Mouse (Mus musculus) embryonic facial prominence, embryonic 12.5 days (tissue): ENCODE measurements around the gene Cmip. TPM values are rescaled to one million over a fixed set of nuclear protein-coding genes. Genes with fewer than 3 reads are reported as not detected.
"Not testable (repeated sequence)": the region's sequence is repeated elsewhere in the genome, so short reads cannot be mapped to it uniquely, and the experiment has no call there.

Source experiments
- ATAC-seq: fragments of 200-750 bp; cut with Nextera tagmentation; 2 replicates; pipeline ENCODE4 v1.8.0; 2017; ENCODE audit not compliant: insufficient number of reproducible peaks, insufficient read depth, low FRiP score, low TSS enrichment
- H3K27ac ChIP-seq: fragments of 300-500 bp; sonication (generic); 2 replicates; pipeline ENCODE4 v1.5.1; 2016; ENCODE audit warnings: mild to moderate bottlenecking
- H3K27me3 ChIP-seq: fragments of 300-500 bp; sonication (generic); 2 replicates; pipeline ENCODE4 v1.6.1; 2016; ENCODE audit warnings: mild to moderate bottlenecking, moderate library complexity
- H3K36me3 ChIP-seq: fragments of 300-500 bp; sonication (generic); 2 replicates; pipeline ENCODE4 v1.6.1; 2016; ENCODE audit warnings: mild to moderate bottlenecking
- H3K4me1 ChIP-seq: fragments of 300-500 bp; sonication (generic); 2 replicates; pipeline ENCODE4 v1.6.1; 2016
- H3K4me2 ChIP-seq: fragments of 300-500 bp; sonication (generic); replicated peaks from 2 replicates; pipeline ENCODE4 v1.6.1; 2016; ENCODE audit warnings: mild to moderate bottlenecking, moderate library complexity
- H3K4me3 ChIP-seq: fragments of 300-500 bp; sonication (generic); 2 replicates; pipeline ENCODE4 v1.5.1; 2016; ENCODE audit warnings: mild to moderate bottlenecking
- H3K9ac ChIP-seq: fragments of 300-500 bp; sonication (generic); 2 replicates; pipeline ENCODE4 v1.6.1; 2016; ENCODE audit warnings: mild to moderate bottlenecking, moderate library complexity
- H3K9me3 ChIP-seq: fragments of 300-500 bp; sonication (generic); 2 replicates; pipeline ENCODE4 v1.6.1; 2016; ENCODE audit warnings: mild to moderate bottlenecking, moderate library complexity
- WGBS: fragments of 180-500 bp; shearing (Covaris S2); methylation state at CpG from one replicate; pipeline ENCODE4 v1.1.7; 2016; 5-methylcytosine and 5-hydroxymethylcytosine counted together
- polyA plus RNA-seq: library from polyadenylated mRNA; unstranded; fragments of >200 nt; fragmentation: Nextera tagmentation; extraction: Ambion mirVana; gene quantifications from 2 replicates; pipeline ENCODE4 v1.2.1, GENCODE M21; 2016

Cmip gene
- polyA plus RNA-seq, 1 experiment from 2014 or later, result 16.8 TPM

GRCm38 (mm10) chr8:117417830-117418229, 161.0 kb downstream of the Cmip start:
- H3K9me3 ChIP-seq, result no peaks in the 10 kb centered on the region
- 94% methylated on average over 9 of the region's 9 CpGs for WGBS
- H3K4me1 ChIP-seq, result no peaks in the 10 kb centered on the region
- no peaks in the 10 kb centered on the region for H3K27me3 ChIP-seq
- no peak for ATAC-seq
- no peak overlapping the region for H3K4me2 ChIP-seq
- H3K9ac ChIP-seq, result no peak overlapping the region
- no peak overlapping the region for H3K4me3 ChIP-seq
- no peak overlapping the region for H3K27ac ChIP-seq
- H3K36me3 ChIP-seq, result peaks cover 5% of the 10 kb centered on the region; the same call in 1 of the 2 replicates

GRCm38 (mm10) chr8:117420841-117421534, 164.1 kb downstream of the Cmip start:
- Histone ChIP-seq H3K27ac (no peak overlapping the region), H3K36me3 (peaks cover 23% of the 10 kb centered on the region; the same call in 1 of the 2 replicates), H3K9ac (no peak overlapping the region), H3K27me3 (no peaks in the 10 kb centered on the region), H3K4me3 (no peak overlapping the region), H3K4me2 (no peak overlapping the region), H3K4me1 (no peaks in the 10 kb centered on the region), H3K9me3 (no peaks in the 10 kb centered on the region)
- 72% methylated on average over 17 of the region's 17 CpGs for WGBS
- no peak for ATAC-seq

GRCm38 (mm10) chr8:117421838-117422237, 165.0 kb downstream of the Cmip start:
- no peak overlapping the region for H3K4me2 ChIP-seq
- no peaks in the 10 kb centered on the region for H3K27me3 ChIP-seq
- no peak overlapping the region for H3K27ac ChIP-seq
- no peak overlapping the region for H3K4me3 ChIP-seq
- no peak for ATAC-seq
- H3K9me3 ChIP-seq, result no peaks in the 10 kb centered on the region
- H3K36me3 ChIP-seq, result peaks cover 30% of the 10 kb centered on the region; the same call in 1 of the 2 replicates
- H3K9ac ChIP-seq, result no peak overlapping the region
- H3K4me1 ChIP-seq, result no peaks in the 10 kb centered on the region
- 82% methylated on average over 5 of the region's 5 CpGs for WGBS

GRCm38 (mm10) chr8:117422343-117422742, 165.5 kb downstream of the Cmip start:
- no peak overlapping the region for H3K9ac ChIP-seq
- WGBS, result 92% methylated on average over 6 of the region's 6 CpGs
- H3K4me1 ChIP-seq, result no peaks in the 10 kb centered on the region
- H3K36me3 ChIP-seq, result peaks cover 35% of the 10 kb centered on the region
- no peaks in the 10 kb centered on the region for H3K27me3 ChIP-seq
- H3K27ac ChIP-seq, result no peak overlapping the region
- ATAC-seq, result no peak
- no peaks in the 10 kb centered on the region for H3K9me3 ChIP-seq
- no peak overlapping the region for H3K4me2 ChIP-seq
- no peak overlapping the region for H3K4me3 ChIP-seq

- Histone ChIP-seq H3K4me2 (no peak overlapping the region), H3K4me1 (no peaks in the 10 kb centered on the region), H3K36me3 (peaks cover 40% of the 10 kb centered on the region), H3K4me3 (no peak overlapping the region), H3K27me3 (no peaks in the 10 kb centered on the region), H3K9me3 (no peaks in the 10 kb centered on the region), H3K27ac (no peak overlapping the region), H3K9ac (no peak overlapping the region)
- no peak for ATAC-seq
- 79% methylated on average over 4 of the region's 4 CpGs for WGBS
These were observed 166.2 kb downstream of the Cmip start for GRCm38 (mm10) chr8:117423029-117423428.

GRCm38 (mm10) chr8:117427816-117428215, 171.0 kb downstream of the Cmip start:
- not testable (repeated sequence) for ATAC-seq, H3K9ac ChIP-seq, H3K4me3 ChIP-seq, H3K9me3 ChIP-seq, H3K27me3 ChIP-seq, H3K27ac ChIP-seq, H3K4me1 ChIP-seq, H3K4me2 ChIP-seq
- 84% methylated on average over 8 of the region's 8 CpGs for WGBS
- H3K36me3 ChIP-seq, result peaks cover 75% of the 10 kb centered on the region

GRCm38 (mm10) chr8:117428524-117429162, 171.8 kb downstream of the Cmip start:
- Histone ChIP-seq H3K4me3 (no peak overlapping the region), H3K4me1 (no peaks in the 10 kb centered on the region), H3K36me3 (peaks cover 72% of the 10 kb centered on the region), H3K4me2 (no peak overlapping the region), H3K27ac (no peak overlapping the region), H3K9me3 (no peaks in the 10 kb centered on the region), H3K27me3 (no peaks in the 10 kb centered on the region), H3K9ac (no peak overlapping the region)
- WGBS, result 77% methylated on average over 21 of the region's 21 CpGs
- no peak for ATAC-seq

- no peak overlapping the region for H3K4me2 ChIP-seq
- no peak overlapping the region for H3K27ac ChIP-seq
- peaks cover 78% of the 10 kb centered on the region for H3K36me3 ChIP-seq
- 88% methylated on average over 4 of the region's 4 CpGs for WGBS
- H3K9me3 ChIP-seq, result no peaks in the 10 kb centered on the region
- H3K4me1 ChIP-seq, result no peaks in the 10 kb centered on the region
- no peak overlapping the region for H3K9ac ChIP-seq
- H3K4me3 ChIP-seq, result no peak overlapping the region
- ATAC-seq, result no peak
- H3K27me3 ChIP-seq, result no peaks in the 10 kb centered on the region
These were observed 173.8 kb downstream of the Cmip start for GRCm38 (mm10) chr8:117430624-117431023.

- Histone ChIP-seq H3K4me2 (no peak overlapping the region), H3K27me3 (no peaks in the 10 kb centered on the region), H3K9me3 (no peaks in the 10 kb centered on the region), H3K4me1 (no peaks in the 10 kb centered on the region), H3K9ac (no peak overlapping the region), H3K4me3 (no peak overlapping the region), H3K27ac (no peak overlapping the region), H3K36me3 (peaks cover 80% of the 10 kb centered on the region)
- whole genome bisulfite sequencing, result 85% methylated on average over 3 of the region's 3 CpGs
- no peak for ATAC-seq
These were observed 174.7 kb downstream of the Cmip start for GRCm38 (mm10) chr8:117431554-117431953.

GRCm38 (mm10) chr8:117432111-117432510, 175.2 kb downstream of the Cmip start:
- 72% methylated on average over 8 of the region's 8 CpGs for WGBS
- H3K4me2 ChIP-seq, result no peak overlapping the region
- no peak overlapping the region for H3K9ac ChIP-seq
- peaks cover 82% of the 10 kb centered on the region for H3K36me3 ChIP-seq
- ATAC-seq, result no peak
- no peaks in the 10 kb centered on the region for H3K4me1 ChIP-seq
- no peak overlapping the region for H3K4me3 ChIP-seq
- H3K27ac ChIP-seq, result no peak overlapping the region
- H3K27me3 ChIP-seq, result no peaks in the 10 kb centered on the region
- no peaks in the 10 kb centered on the region for H3K9me3 ChIP-seq

GRCm38 (mm10) chr8:117433968-117434367, 177.1 kb downstream of the Cmip start:
- no peak overlapping the region for H3K4me3 ChIP-seq

GRCm38 (mm10) chr8:117436786-117437185, 179.9 kb downstream of the Cmip start:
- Histone ChIP-seq H3K27ac (no peak overlapping the region), H3K4me3 (no peak overlapping the region), H3K9ac (no peak overlapping the region), H3K36me3 (peaks cover 74% of the 10 kb centered on the region), H3K4me2 (no peak overlapping the region), H3K27me3 (no peaks in the 10 kb centered on the region), H3K4me1 (no peaks in the 10 kb centered on the region), H3K9me3 (no peaks in the 10 kb centered on the region)
- ATAC-seq, result no peak
- WGBS, result 93% methylated on average over 15 of the region's 15 CpGs

More at GRCm38 (mm10) chr8:117433968-117434367, 177.1 kb downstream of the Cmip start:
- no peak for ATAC-seq
- Histone ChIP-seq H3K27ac (no peak overlapping the region), H3K4me2 (no peak overlapping the region), H3K9ac (no peak overlapping the region), H3K9me3 (no peaks in the 10 kb centered on the region), H3K36me3 (peaks cover 86% of the 10 kb centered on the region), H3K4me1 (no peaks in the 10 kb centered on the region), H3K27me3 (no peaks in the 10 kb centered on the region)
- WGBS, result 88% methylated on average over 10 of the region's 10 CpGs
